Mouse (Mus musculus) 416B (cell line): ENCODE data around the gene Slc22a5.
"Not testable (repeated sequence)": the region's sequence is repeated elsewhere in the genome, so short reads cannot be mapped to it uniquely, and the experiment has no call there.

ENCODE experiments used
- DNase-seq: peaks from one replicate; pipeline ENCODE4 v3.0.0; 2011; ENCODE audit warnings: low read depth

Slc22a5 gene

DNA sequence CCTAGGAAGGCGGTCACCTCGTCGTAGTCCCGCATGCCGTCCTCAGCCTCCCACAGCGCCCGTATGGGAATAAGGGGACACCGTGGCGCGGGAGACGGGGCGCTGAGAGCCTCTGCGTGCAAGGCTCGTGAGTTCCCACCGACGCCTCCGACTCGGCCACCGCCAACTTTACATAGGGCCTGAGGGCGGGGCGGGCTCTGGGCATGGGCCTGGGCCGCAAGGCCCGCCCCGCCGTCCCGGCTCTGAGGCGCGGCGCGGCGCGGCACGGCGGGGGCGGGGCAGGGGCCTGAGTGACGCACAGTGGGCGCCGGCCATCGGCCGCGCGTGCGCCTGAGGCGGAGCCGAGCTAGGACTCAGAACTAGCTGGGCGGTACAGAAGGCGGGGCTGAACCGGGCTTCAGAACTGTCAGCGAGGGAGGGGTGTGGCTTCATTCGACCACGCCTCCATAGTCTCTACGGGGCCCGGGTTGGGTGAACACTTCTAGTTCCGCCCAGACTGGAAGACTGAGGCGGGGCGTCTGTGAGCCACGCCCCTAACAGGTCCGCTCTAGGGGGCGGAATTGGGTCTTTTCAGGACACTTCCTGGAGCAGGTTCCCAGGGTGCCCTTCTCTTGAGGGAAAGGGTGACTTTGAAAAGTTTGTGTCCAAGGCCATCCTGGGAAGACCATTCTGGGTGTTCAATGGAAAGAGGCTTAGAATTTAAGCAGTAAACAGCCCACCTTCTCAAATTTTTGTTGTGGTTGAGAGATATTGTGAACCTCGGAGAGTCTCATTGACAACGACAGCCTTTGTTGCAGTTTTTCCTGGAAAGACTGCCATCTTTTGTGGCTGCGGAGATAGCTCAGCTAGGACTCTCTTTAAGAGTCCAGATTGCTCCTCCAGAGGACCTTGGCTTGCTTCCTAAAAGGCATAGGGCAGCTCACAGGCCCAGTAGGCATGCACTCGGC lies at the start of gene Slc22a5:
TSS of gene Slc22a5 (minus strand) at position 156 of the 947 bp plus-strand sequence.
- DNase-seq, result peak; percentile 100

- not testable (repeated sequence) for DNase-seq
Measured at GRCm38 (mm10) chr11:53931944-53932318, 40.5 kb upstream of the Slc22a5 start.

DNA sequence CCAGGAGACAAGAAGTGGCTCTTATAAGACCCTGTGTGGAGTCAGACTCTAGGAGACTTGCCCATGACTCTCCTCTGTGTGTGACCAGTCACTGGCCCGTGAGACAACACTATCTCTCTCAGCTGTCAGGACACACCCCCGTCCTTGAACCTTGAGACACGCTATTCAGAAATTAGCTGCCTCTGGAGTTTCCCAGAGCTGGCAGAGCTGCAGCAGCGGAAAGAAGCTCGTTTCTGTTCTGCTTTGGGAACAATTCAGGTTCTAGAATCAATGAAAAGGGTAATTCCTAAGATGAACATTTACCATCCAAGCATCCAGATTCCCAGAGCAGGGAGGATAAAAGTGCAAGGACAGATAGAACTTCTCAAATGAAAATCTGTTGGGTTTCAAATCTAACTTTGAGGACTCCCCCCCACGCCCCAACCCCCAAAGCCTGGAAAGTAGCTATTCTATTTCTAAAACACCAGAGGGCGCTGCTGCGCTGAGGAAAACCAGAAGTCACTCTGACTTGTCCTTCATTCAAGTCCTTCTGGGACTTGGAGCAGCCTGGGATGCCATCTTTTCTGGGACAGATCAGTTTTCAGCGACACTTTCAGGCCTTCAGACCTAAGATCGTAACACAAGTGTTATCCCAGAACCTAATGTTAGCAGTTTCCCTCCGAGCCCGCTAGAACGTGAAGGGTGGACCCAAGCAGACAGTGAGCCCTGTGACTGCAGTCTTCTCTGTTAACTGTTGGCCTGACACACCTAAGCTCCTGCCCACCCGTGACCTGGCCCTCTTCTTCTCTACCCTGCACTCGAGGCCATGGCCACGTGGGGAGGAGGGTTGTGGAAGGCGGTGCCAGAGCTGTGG lies 39.9 kb upstream of the Slc22a5 start:
- peak; percentile 64 for DNase-seq

DNA sequence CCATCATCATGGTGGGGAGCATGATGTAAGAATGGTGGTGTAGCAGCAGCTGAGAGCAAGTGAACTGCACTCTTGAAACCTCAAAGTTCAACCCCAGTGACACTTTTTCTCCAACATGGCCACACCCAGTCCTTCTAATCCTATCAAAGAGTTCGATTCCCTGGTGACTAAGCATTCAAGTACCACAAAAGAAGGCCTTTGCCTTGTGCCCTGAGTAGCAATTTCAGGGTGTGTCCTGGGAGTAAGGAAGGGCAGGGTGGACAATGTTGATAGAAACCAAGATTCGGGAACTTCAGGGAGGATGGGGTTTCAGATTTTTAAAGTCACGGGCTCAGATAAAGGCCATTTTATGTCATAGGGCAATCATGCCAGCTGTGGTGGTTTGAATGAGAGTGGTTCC lies 38.3 kb upstream of the Slc22a5 start:
- peak; percentile 21 for DNase-seq

- DNase-seq, result no peak
Measured at GRCm38 (mm10) chr11:53928585-53928984, 37.1 kb upstream of the Slc22a5 start.

- DNase-seq, result no peak
Measured at GRCm38 (mm10) chr11:53926303-53926702, 34.8 kb upstream of the Slc22a5 start.

- DNase-seq, result no peak
Measured at GRCm38 (mm10) chr11:53918851-53919250, 27.4 kb upstream of the Slc22a5 start.

DNA sequence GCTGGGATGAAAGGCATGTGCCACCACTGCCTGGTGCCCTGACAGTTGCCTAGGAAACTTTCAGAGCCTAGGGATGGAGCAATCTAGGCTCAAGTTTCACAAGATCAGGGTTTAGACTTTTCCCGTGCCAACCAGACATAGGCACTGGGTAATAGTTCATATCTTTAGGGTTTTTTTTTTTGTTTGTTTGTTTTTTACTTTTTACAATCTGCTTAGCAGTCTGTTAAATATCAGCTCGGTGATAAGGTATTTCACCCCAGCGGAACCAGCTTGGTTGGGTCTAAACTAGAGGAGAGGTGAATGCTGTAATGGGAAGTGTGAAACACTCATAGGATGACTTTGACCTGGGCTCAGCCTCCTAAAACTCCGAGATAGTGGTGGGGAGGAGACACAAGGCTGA lies 19.6 kb upstream of the Slc22a5 start:
- no peak for DNase-seq

DNA sequence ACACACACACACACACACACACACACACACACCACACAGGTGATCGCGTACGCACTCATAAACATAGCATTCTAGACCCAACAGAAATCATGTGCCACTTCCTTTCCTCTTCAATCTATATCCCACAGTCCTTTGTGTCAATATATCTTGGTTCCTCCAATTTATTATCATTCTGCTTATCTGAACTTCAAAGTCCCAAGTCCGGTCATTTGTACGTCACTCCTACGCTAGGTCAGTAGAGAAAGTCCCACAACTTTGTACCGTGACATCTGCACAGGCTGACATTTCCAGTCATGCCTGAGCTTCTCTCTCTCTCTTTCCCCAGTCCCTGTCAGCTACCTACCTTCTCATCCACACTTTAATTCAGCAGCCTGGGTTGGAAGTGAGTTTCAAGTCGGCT lies 17.2 kb upstream of the Slc22a5 start:
- DNase-seq, result no peak

DNA sequence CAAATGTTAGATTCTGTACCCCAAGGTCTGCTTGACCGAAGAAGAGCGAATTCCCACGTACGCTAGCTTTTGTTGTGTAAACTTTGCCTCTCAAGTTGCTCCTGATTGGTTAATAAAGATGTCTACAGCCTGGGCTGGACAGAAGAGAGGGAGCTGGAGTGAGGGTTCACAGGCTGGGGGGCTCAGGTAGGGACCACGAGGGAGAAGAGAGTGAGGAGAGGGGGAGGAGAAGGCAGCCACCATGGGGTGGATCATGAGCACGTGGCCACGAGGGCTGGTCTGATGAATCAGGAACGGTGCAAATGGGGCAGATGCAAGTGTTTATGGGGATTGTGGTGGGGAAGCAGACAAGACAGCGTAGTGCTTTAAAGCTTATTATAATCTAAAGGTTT lies 13.1 kb upstream of the Slc22a5 start:
- DNase-seq, result no peak

DNA sequence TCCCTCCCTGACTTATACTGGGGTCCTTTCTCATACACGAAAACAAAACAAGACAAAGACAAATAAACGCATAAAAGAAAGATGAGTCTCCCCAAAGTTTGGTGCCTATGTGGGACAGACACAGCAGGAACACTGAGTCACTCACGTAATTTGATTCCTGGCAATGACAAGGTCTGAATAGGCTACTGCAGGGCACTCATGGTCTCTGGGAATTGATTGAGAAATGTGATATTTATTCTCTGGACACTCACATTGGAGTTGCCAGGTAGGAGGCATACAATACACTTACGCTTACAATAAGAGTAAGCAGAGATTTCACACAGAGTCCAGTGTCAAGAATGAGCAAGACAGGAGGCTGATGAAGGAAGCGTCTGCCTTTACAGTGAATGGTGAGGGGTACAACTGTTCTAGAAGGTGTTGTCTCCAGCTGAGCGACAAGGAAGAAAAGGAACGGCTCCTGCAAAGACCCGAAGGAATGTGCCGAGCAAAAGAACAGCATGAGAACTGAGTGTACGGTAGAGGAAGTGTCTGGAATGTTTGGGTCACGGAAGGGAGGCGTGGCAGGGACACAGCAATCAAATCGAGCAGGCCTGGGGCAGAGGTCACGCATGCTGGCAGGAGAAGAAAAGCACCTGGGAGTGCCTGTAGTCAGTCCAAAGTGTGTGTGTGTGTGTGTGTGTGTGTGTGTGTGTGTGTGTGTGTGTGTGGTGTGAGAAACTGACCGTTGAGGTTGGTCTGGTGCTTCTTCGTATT lies 12.5 kb upstream of the Slc22a5 start:
- no peak for DNase-seq

DNA sequence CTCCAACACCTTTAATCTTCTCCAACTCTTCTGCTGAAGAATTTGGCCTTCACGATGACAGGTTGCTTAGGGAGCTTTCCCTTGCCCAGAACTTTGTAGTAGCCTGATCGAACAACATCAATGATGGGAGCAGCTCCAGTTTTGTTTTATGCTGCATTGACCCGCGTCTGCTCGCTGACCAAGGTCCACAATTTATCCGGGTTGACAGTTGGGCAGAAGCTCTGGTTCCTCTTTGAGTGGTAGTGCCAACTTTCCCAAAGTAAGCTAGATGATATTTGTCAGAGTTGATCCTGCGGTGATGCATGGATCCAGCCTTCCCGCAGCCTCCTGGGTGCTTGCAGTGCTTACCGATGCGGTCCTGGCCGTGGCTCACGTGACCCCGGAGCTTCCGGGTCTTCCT lies 11.3 kb upstream of the Slc22a5 start:
- no peak for DNase-seq

DNA sequence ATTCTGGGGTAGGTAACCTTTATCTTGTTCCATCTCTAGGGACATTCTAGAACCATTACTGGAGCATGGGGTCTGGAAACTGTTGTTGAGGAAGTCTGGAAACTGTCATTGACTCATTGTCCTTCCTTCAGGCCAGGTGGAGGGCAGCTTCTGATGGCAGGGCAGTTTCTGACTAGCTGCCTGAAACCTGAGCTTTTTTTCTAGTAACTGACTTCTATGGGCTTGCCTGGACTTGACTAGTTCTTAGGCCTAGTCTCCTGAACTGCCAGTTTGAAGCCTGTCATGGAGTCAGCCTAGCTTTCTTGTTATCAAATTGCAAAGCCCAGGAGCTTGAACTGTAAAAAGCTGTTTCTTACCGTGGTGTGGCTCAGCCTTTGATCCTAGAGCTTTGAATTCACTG lies 9.5 kb upstream of the Slc22a5 start:
- peak; percentile 15 for DNase-seq

DNA sequence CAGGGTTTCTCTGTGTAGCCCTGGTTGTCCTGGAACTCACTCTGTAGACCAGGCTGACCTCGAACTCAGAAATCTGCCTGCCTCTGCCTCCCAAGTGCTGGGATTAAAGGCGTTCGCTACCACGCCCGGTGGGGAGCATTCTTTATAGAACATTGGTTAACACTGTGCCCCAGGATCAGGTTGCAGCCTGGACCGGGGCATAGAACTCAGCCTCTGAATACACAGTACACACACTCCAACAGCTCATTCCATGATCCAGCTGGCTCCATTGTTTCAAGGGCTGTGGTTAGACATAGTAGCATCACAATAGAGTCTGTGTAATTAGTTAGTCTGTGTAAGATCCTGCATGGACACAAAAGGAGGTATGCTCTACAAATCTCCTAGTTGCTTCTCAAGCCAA lies 8.5 kb upstream of the Slc22a5 start:
- DNase-seq, result no peak

DNA sequence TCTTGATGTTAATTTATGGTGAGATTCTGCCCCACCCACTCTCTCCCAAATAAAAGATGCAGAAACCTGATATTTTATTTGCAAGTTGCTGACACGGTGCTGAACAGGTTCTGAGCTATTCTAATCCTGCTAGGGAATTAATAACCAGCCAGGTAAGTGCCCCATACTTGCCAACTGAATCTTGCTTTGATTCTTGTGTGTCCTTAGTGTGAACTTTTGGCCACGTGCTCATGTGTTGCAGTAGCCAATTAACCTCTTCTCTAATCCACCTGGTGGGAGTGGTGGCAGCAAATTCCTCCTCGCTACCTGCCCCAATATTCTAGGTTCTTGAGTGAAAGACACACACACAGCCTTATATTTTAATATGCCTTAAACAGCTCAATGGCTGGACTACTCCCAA lies 7.5 kb upstream of the Slc22a5 start:
- no peak for DNase-seq

DNA sequence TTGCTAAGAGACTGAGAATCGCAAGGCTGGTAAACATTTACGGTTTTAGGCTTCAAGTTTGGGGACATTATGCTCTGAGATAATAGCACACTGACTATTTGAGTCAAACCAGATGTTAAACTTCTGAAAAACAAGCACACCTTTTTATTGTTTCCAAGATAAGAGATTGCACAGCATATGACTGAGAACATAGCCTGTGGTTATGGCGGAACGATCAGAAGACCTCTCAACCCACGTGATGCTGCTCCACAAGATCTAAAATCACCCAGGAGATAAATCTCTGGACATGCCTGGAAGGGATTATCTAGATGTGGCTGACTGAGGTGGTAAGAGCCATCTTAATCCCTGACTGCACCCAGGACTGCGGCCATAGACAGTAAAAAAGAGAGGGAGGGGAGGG lies 5.5 kb upstream of the Slc22a5 start:
- DNase-seq, result no peak

DNA sequence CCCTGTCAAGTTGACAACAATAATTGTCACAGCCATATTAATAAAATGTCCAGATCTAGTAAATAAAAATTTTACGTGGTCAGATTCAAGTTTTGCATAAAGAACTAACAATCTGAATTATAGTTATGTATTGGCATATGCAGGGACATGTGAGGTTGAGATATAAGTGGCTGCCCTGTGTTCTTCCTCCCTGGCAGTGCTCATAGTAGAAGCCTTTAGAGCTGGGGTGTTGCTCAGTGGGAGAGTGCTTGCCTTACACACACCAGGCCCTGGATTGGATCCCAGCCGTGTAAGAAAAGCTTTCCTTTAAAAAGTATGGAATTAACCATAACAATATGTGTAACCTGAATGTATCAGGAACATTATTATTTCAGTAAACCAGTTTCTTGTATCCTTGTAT lies 2.0 kb upstream of the Slc22a5 start:
- peak; percentile 31 for DNase-seq

- peak; percentile 94 for DNase-seq
Measured at GRCm38 (mm10) chr11:53892716-53893416, 1.4 kb upstream of the Slc22a5 start.

- DNase-seq, result no peak
Measured at GRCm38 (mm10) chr11:53890906-53891504, 455 bp downstream of the Slc22a5 start.

DNA sequence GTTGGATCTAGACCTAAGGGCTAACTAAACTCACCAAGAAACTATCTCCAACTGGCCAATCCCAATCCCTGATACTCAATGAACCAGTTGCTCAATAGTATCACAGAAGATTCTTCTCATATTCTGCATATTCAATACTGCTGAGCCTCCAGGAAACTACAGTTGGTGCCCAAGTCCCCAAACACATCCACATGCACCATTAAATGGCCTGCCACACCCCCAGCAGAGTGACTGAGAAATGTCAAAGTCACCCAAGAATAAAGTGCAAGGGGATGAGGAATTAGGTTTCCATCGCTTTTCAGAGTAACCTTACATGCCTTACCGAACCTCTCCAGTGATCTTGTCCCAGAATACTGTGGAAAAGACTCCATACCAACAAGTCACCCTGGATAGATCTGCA lies 1.2 kb downstream of the Slc22a5 start:
- no peak for DNase-seq

- peak; percentile 58 for DNase-seq
Measured at GRCm38 (mm10) chr11:53889091-53889645, 2.3 kb downstream of the Slc22a5 start.
